Mouse (Mus musculus): ENCODE measurements around the gene Ly6g5c. TPM values are rescaled to one million over a fixed set of nuclear protein-coding genes. Genes with fewer than 3 reads are reported as not detected.

Ly6g5c gene
- polyA plus RNA-seq, 1 experiment from 2014 or later: not detected

DNA sequence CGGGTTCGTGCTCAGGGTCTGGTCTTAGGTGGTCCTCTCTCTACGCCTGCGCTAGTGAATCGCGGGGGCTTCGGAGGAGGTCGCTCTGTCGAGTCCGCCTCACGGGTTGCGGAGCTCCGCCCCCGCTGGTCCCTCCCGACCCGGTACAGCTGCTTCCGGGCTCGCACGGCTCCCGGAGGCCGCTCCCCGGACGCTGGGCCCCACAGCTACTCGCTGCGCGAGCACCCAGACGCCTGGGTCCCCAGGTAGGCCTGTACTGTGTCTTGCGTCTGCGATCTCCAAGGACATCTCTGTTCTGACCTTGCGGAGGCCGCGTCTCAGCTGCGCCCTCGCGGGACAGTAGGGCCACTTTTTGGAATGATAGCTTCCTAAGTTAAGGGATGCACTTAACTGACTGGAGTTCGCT lies 18.1 kb downstream of the Ly6g5c start, which contains the start of gene D17H6S53E:
Gene D17H6S53E (plus strand): TSS at position 168 of the 406 bp plus-strand sequence.
- Histone ChIP-seq H3K4me1 (ENCODE audit: control insufficient read depth, insufficient read depth, low read length) (peaks cover 13% of the 10 kb centered on the region; the same call in 1 of the 2 replicates), H3K9me3 (ENCODE audit: control insufficient read depth, low read length) (no peaks in the 10 kb centered on the region), H3K27ac (replicated peaks; ENCODE audit: low read depth, low read length) (peak within 1 kb of the TSS; percentile 74), H3K4me2 (ENCODE audit: low read length) (peak within 1 kb of the TSS; percentile 77), H3K4me3 (replicated peaks; ENCODE audit: low read depth, low read length) (peak within 1 kb of the TSS; percentile 59), H3K9ac (replicated peaks; ENCODE audit: low read length) (peak within 1 kb of the TSS; percentile 78), H3K36me3 (ENCODE audit: control insufficient read depth, insufficient read depth, low read length) (peaks cover 18% of the 10 kb centered on the region), H3K27me3 (ENCODE audit: control insufficient read depth, insufficient read depth, low read length) (no peaks in the 10 kb centered on the region)
- DNase-seq (peak; percentile 83), ATAC-seq (ENCODE audit: low FRiP score, low TSS enrichment) (no peak; the same call in 1 of the 2 replicates)
- WGBS: under 1% methylated on average over 36 of the region's 36 CpGs

GRCm38 (mm10) chr17:35127017-35127416 lies 18.9 kb downstream of the Ly6g5c start:
- ATAC-seq (ENCODE audit: low FRiP score, low TSS enrichment) (no peak), DNase-seq (no peak)
- Histone ChIP-seq H3K9me3 (ENCODE audit: control insufficient read depth, low read length) (no peaks in the 10 kb centered on the region), H3K36me3 (ENCODE audit: control insufficient read depth, insufficient read depth, low read length) (peaks cover 18% of the 10 kb centered on the region), H3K4me3 (replicated peaks; ENCODE audit: low read depth, low read length) (peak overlapping the region; percentile 59), H3K4me1 (ENCODE audit: control insufficient read depth, insufficient read depth, low read length) (peaks cover 13% of the 10 kb centered on the region; the same call in 1 of the 2 replicates), H3K9ac (replicated peaks; ENCODE audit: low read length) (peak overlapping the region; percentile 78), H3K27ac (replicated peaks; ENCODE audit: low read depth, low read length) (no peak overlapping the region), H3K27me3 (ENCODE audit: control insufficient read depth, insufficient read depth, low read length) (no peaks in the 10 kb centered on the region), H3K4me2 (ENCODE audit: low read length) (peak overlapping the region; percentile 77)
- WGBS: 68% methylated on average over 13 of the region's 13 CpGs

GRCm38 (mm10) chr17:35128996-35129395 lies 20.9 kb downstream of the Ly6g5c start:
- H3K4me3 ChIP-seq (replicated peaks; ENCODE audit: low read depth, low read length): no peak overlapping the region
- ATAC-seq (ENCODE audit: low FRiP score, low TSS enrichment): no peak
- H3K4me1 ChIP-seq (ENCODE audit: control insufficient read depth, insufficient read depth, low read length): peaks cover 7% of the 10 kb centered on the region; the same call in 1 of the 2 replicates
- H3K4me2 ChIP-seq (ENCODE audit: low read length): no peak overlapping the region
- no peak overlapping the region for H3K27ac ChIP-seq (replicated peaks; ENCODE audit: low read depth, low read length)
- H3K36me3 ChIP-seq (ENCODE audit: control insufficient read depth, insufficient read depth, low read length): peaks cover 13% of the 10 kb centered on the region; the same call in 1 of the 2 replicates
- no peaks in the 10 kb centered on the region for H3K9me3 ChIP-seq (ENCODE audit: control insufficient read depth, low read length)
- no peak for DNase-seq
- no peaks in the 10 kb centered on the region for H3K27me3 ChIP-seq (ENCODE audit: control insufficient read depth, insufficient read depth, low read length)
- H3K9ac ChIP-seq (replicated peaks; ENCODE audit: low read length): no peak overlapping the region
- WGBS: 73% methylated on average over 11 of the region's 11 CpGs

DNA sequence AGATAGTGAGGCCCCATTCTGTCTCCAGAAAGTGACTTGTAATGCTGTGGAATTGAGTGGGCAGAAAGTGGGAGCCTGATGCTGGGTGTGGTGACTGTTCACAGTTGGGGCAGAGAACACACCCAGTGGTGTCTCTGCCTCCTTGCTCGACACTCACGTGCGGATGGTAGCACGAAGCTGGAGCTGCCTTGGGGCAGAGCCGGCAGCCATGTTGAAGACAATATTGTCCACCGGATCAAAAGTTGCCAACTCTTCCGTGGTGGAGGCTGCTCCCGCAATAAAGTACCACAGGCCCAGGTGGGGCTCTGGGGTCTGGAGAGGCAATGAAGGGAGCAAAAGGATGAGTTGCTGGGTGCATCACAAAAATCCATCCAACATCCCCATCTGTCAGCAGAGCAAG lies 23.0 kb downstream of the Ly6g5c start:
- Histone ChIP-seq H3K27me3 (ENCODE audit: control insufficient read depth, insufficient read depth, low read length) (no peaks in the 10 kb centered on the region), H3K4me2 (ENCODE audit: low read length) (no peak overlapping the region), H3K36me3 (ENCODE audit: control insufficient read depth, insufficient read depth, low read length) (peaks cover 8% of the 10 kb centered on the region; the same call in 1 of the 2 replicates), H3K9me3 (ENCODE audit: control insufficient read depth, low read length) (no peaks in the 10 kb centered on the region), H3K9ac (replicated peaks; ENCODE audit: low read length) (no peak overlapping the region), H3K4me1 (ENCODE audit: control insufficient read depth, insufficient read depth, low read length) (peaks cover 7% of the 10 kb centered on the region; the same call in 1 of the 2 replicates), H3K27ac (replicated peaks; ENCODE audit: low read depth, low read length) (no peak overlapping the region), H3K4me3 (replicated peaks; ENCODE audit: low read depth, low read length) (no peak overlapping the region)
- 89% methylated on average over 8 of the region's 8 CpGs for WGBS
- DNase-seq (no peak), ATAC-seq (ENCODE audit: low FRiP score, low TSS enrichment) (no peak)

DNA sequence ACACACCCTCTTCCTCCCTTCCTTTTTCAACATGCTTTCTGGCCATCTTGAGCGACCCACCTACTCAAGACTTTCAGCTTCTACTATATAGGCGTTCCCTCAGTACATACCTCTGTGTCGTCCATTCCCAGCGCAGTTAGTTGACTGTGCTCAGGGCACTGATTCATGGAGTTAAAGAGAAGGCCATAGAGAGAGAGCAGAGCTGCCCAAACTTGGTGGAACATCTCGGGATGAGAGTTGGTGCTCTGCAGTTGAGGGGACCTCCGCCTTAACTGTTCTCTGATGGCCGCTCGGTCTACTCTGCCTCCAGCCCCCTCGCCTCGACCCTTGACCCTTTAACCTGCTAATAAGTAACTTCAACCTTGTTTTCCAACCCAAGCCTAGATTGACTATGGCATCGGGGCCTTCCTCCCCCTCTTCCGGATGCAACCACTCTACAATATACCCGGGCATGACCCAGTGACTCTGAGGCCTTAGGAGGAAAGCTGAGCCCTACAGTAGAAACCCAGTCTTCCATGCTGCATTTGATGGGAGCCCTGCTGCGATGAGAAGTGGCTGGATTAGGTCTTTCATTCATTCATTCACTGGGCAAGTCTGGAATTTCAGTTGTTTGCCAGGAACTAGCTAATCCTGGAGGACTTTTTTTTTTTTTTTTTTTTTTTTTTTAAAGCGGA lies 23.6 kb downstream of the Ly6g5c start, which contains the start of gene Apom:
Gene Apom (minus strand): TSS at position 551 of the 674 bp plus-strand sequence.
- peaks cover 10% of the 10 kb centered on the region for H3K4me1 ChIP-seq (ENCODE audit: control insufficient read depth, insufficient read depth, low read length)
- no peak within 1 kb of the TSS for H3K27ac ChIP-seq (replicated peaks; ENCODE audit: low read depth, low read length)
- no peaks in the 10 kb centered on the region for H3K27me3 ChIP-seq (ENCODE audit: control insufficient read depth, insufficient read depth, low read length)
- H3K4me2 ChIP-seq (ENCODE audit: low read length): no peak within 1 kb of the TSS
- no peaks in the 10 kb centered on the region for H3K9me3 ChIP-seq (ENCODE audit: control insufficient read depth, low read length)
- no peak within 1 kb of the TSS for H3K4me3 ChIP-seq (replicated peaks; ENCODE audit: low read depth, low read length)
- ATAC-seq (ENCODE audit: low FRiP score, low TSS enrichment): no peak
- 88% methylated on average over 15 of the region's 15 CpGs for WGBS
- no peak for DNase-seq
- peaks cover 8% of the 10 kb centered on the region; the same call in 1 of the 2 replicates for H3K36me3 ChIP-seq (ENCODE audit: control insufficient read depth, insufficient read depth, low read length)
- H3K9ac ChIP-seq (replicated peaks; ENCODE audit: low read length): no peak within 1 kb of the TSS

DNA sequence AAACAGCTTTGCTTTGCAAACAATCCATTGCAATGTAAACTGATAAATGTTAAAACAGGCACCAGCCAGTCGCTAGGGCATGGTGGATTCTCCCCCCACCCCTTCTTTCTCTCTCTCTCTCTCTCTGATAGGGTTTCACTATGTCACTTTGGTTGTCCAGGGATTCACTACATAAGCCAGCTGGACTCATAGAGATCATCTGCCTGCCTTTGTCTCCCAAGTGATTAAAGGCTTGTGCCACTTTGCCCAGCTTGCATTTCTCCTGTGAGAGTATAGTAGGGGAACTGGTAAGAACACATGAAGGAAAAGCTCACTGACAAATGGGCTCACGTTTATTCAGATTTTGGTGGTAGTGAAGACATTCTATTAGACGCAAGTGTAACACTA lies 24.1 kb downstream of the Ly6g5c start:
- H3K36me3 ChIP-seq (ENCODE audit: control insufficient read depth, insufficient read depth, low read length): peaks cover 8% of the 10 kb centered on the region; the same call in 1 of the 2 replicates
- peaks cover 11% of the 10 kb centered on the region for H3K4me1 ChIP-seq (ENCODE audit: control insufficient read depth, insufficient read depth, low read length)
- no peak overlapping the region for H3K4me3 ChIP-seq (replicated peaks; ENCODE audit: low read depth, low read length)
- H3K27me3 ChIP-seq (ENCODE audit: control insufficient read depth, insufficient read depth, low read length): no peaks in the 10 kb centered on the region
- 86% methylated on average over 3 of the region's 3 CpGs for WGBS
- DNase-seq (no peak), ATAC-seq (ENCODE audit: low FRiP score, low TSS enrichment) (no peak)
- no peak overlapping the region for H3K9ac ChIP-seq (replicated peaks; ENCODE audit: low read length)
- no peak overlapping the region for H3K27ac ChIP-seq (replicated peaks; ENCODE audit: low read depth, low read length)
- no peak overlapping the region for H3K4me2 ChIP-seq (ENCODE audit: low read length)
- no peaks in the 10 kb centered on the region for H3K9me3 ChIP-seq (ENCODE audit: control insufficient read depth, low read length)

DNA sequence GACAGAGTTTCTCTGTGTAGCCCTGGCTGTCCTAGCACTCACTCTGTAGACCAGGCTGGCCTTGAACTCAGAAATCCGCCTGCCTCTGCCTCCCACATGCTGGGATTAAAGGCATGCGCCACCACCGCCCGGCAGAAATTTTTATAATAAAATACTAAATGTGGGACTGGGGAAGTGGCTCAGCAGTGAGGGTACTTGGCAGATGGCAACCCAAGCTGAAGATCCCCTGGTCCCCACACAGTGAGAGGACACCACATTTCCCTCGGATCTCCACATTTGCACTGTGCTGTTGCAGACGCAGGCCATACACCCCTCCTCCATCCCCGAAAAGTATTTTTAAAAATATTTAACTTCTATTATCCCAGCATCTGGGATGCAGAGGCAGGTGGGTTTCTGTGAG lies 25.4 kb downstream of the Ly6g5c start:
- Histone ChIP-seq H3K4me1 (ENCODE audit: control insufficient read depth, insufficient read depth, low read length) (peaks cover 13% of the 10 kb centered on the region), H3K27ac (replicated peaks; ENCODE audit: low read depth, low read length) (no peak overlapping the region), H3K36me3 (ENCODE audit: control insufficient read depth, insufficient read depth, low read length) (peaks cover 12% of the 10 kb centered on the region), H3K4me2 (ENCODE audit: low read length) (no peak overlapping the region), H3K27me3 (ENCODE audit: control insufficient read depth, insufficient read depth, low read length) (no peaks in the 10 kb centered on the region), H3K9ac (replicated peaks; ENCODE audit: low read length) (no peak overlapping the region), H3K4me3 (replicated peaks; ENCODE audit: low read depth, low read length) (no peak overlapping the region), H3K9me3 (ENCODE audit: control insufficient read depth, low read length) (no peaks in the 10 kb centered on the region)
- 95% methylated on average over 7 of the region's 7 CpGs for WGBS
- ATAC-seq (ENCODE audit: low FRiP score, low TSS enrichment) (no peak), DNase-seq (no peak)

DNA sequence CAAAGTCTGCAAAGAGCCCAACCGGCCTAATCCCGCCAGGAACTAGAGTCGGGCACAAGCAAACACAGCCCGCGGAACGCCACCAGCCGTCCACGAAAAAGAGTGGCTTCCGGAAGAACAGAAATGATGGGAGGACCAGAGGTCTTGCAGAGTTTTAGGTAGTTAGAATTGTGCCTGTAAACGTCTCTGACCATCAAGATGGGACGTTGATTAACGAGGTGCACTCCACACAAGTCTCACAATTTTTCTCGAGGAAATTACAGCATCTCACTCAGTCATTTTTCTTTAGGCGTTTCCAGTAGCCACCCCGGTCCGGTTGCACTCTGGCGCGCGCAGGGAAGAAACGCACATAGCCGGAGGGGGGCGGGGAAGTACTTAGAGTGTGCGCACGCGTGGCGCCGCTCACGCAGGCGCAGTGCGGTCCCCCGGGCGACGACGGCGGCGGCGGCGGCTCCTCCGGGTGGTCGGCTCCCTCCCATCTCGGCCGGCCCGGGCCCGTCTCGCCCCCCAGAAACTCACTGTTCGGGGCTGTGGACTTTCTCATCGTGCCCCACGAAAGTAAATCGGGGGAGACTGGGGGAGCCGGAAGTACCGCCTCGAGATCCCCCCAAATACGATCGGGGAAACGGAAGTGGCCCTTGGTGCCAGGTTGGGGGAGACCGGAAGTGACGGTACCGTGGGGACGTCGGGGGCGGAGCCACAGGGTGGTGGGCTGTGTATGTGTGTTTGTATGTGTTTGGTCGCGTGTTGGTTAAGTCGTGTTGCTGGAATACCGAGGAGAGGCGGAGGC lies 26.9 kb downstream of the Ly6g5c start, which contains the start of gene Bag6:
Gene Bag6 (plus strand): TSS at position 378 of the 790 bp plus-strand sequence.
- Histone ChIP-seq H3K4me3 (replicated peaks; ENCODE audit: low read depth, low read length) (peak within 1 kb of the TSS; percentile 75), H3K36me3 (ENCODE audit: control insufficient read depth, insufficient read depth, low read length) (peaks cover 23% of the 10 kb centered on the region), H3K27ac (replicated peaks; ENCODE audit: low read depth, low read length) (peak within 1 kb of the TSS; percentile 96), H3K9ac (replicated peaks; ENCODE audit: low read length) (peak within 1 kb of the TSS; percentile 75), H3K4me2 (ENCODE audit: low read length) (peak within 1 kb of the TSS; percentile 92), H3K4me1 (ENCODE audit: control insufficient read depth, insufficient read depth, low read length) (peaks cover 13% of the 10 kb centered on the region), H3K27me3 (ENCODE audit: control insufficient read depth, insufficient read depth, low read length) (no peaks in the 10 kb centered on the region), H3K9me3 (ENCODE audit: control insufficient read depth, low read length) (no peaks in the 10 kb centered on the region)
- WGBS: under 1% methylated on average over 66 of the region's 66 CpGs
- DNase-seq: peak; percentile 99
- ATAC-seq (ENCODE audit: low FRiP score, low TSS enrichment): peak; percentile 95
